Mouse (Mus musculus) frontal cortex, postnatal 14 days (tissue): ENCODE data around the gene Igfbp2.

Source experiments
- DNase-seq, 2 experiments: peaks; one replicate each; pipeline ENCODE4 v3.0.0; 2022; ENCODE audit warnings: low spot score in 2 of 2

Gene Igfbp2

GRCm38 (mm10) chr1:72815184-72815583 is 9.1 kb upstream of the Igfbp2 start:
- no peak for DNase-seq

- DNase-seq, result no peak
These were observed 8.7 kb upstream of the Igfbp2 start for GRCm38 (mm10) chr1:72815616-72816015.

GRCm38 (mm10) chr1:72819995-72820394 is 4.3 kb upstream of the Igfbp2 start:
- DNase-seq, result no peak

GRCm38 (mm10) chr1:72822893-72823292 is 1.4 kb upstream of the Igfbp2 start:
- DNase-seq, result no peak

- DNase-seq, result peak in 1 of 2 experiments; percentile 15
These were observed 401 bp downstream of the Igfbp2 start for GRCm38 (mm10) chr1:72824707-72825101.

- no peak for DNase-seq
These were observed 983 bp downstream of the Igfbp2 start for GRCm38 (mm10) chr1:72825286-72825685.

- DNase-seq, result no peak
These were observed 1.6 kb downstream of the Igfbp2 start for GRCm38 (mm10) chr1:72825921-72826320.

GRCm38 (mm10) chr1:72826446-72826845 is 2.1 kb downstream of the Igfbp2 start:
- no peak for DNase-seq

- no peak for DNase-seq
These were observed 2.6 kb downstream of the Igfbp2 start for GRCm38 (mm10) chr1:72826931-72827330.

GRCm38 (mm10) chr1:72827411-72828315 is 3.4 kb downstream of the Igfbp2 start:
- DNase-seq, result no peak

GRCm38 (mm10) chr1:72828843-72829242 is 4.5 kb downstream of the Igfbp2 start:
- DNase-seq, result no peak

- no peak for DNase-seq
These were observed 6.2 kb downstream of the Igfbp2 start for GRCm38 (mm10) chr1:72830485-72830884.

- DNase-seq, result no peak
These were observed 8.4 kb downstream of the Igfbp2 start for GRCm38 (mm10) chr1:72832715-72833153.

GRCm38 (mm10) chr1:72833563-72833962 is 9.3 kb downstream of the Igfbp2 start:
- no peak for DNase-seq

GRCm38 (mm10) chr1:72839356-72839755 is 15.1 kb downstream of the Igfbp2 start:
- no peak for DNase-seq

GRCm38 (mm10) chr1:72839791-72840190 is 15.5 kb downstream of the Igfbp2 start:
- no peak for DNase-seq

- no peak for DNase-seq
These were observed 18.6 kb downstream of the Igfbp2 start for GRCm38 (mm10) chr1:72842666-72843459.

- DNase-seq, result no peak
These were observed 20.4 kb downstream of the Igfbp2 start for GRCm38 (mm10) chr1:72844675-72845074.

GRCm38 (mm10) chr1:72847849-72848380 is 23.6 kb downstream of the Igfbp2 start:
- DNase-seq, result no peak

- no peak for DNase-seq
These were observed 24.7 kb downstream of the Igfbp2 start for GRCm38 (mm10) chr1:72849037-72849436.

- no peak for DNase-seq
These were observed 29.5 kb downstream of the Igfbp2 start for GRCm38 (mm10) chr1:72853759-72854158.
